Comparison of ENCODE assay signal across 11 mouse cellular contexts in genomic region chr4:3090378-3090735, GRCm38 (mm10).
DNase-seq lines count a peak whose midpoint lies in the region; ATAC-seq and TF ChIP-seq lines count a peak whose summit lies in the region.
"Had no signal": no experiment of that assay in that cellular context is flagged by ENCODE, and none has a peak within 500 bp of the region (broad histone marks: within the 10 kb centered on the region; RNA-seq: fewer than 3 reads in every experiment).

No protein-coding gene starts in this region.

- ATAC-seq in forebrain, postnatal 0 days: peak; percentile 27; the same call in 1 of the 2 replicates
- no peak for ATAC-seq in forebrain, embryonic 16.5 days
- ATAC-seq in limb, embryonic 15.5 days (ENCODE audit: insufficient number of reproducible peaks, low FRiP score, low TSS enrichment, low read depth): peak; percentile 46; the same call in 1 of the 2 replicates

- no peak overlapping the region for H3K4me2 ChIP-seq in forebrain, postnatal 0 days (ENCODE audit: low read depth)
- H3K4me2 ChIP-seq in forebrain, embryonic 16.5 days (ENCODE audit: low read length): no peak overlapping the region
- no peak overlapping the region for H3K4me2 ChIP-seq in limb, embryonic 15.5 days

- H3K36me3 ChIP-seq in forebrain, postnatal 0 days (ENCODE audit: insufficient read depth): no peaks in the 10 kb centered on the region
- H3K36me3 ChIP-seq in forebrain, embryonic 16.5 days (ENCODE audit: control insufficient read depth, insufficient read depth): no peaks in the 10 kb centered on the region
- H3K36me3 ChIP-seq in limb, embryonic 15.5 days: no peaks in the 10 kb centered on the region

- no peak overlapping the region for H3K4me3 ChIP-seq in forebrain, postnatal 0 days (ENCODE audit: low read depth, low read length)
- no peak overlapping the region for H3K4me3 ChIP-seq in forebrain, embryonic 16.5 days (replicated peaks; ENCODE audit: low read length)
- no peak overlapping the region for H3K4me3 ChIP-seq in limb, embryonic 15.5 days

- H3K27me3 ChIP-seq in forebrain, postnatal 0 days (ENCODE audit: insufficient read depth, low read length): no peaks in the 10 kb centered on the region
- no peaks in the 10 kb centered on the region for H3K27me3 ChIP-seq in forebrain, embryonic 16.5 days (replicated peaks; ENCODE audit: control insufficient read depth, insufficient read depth, low read length)
- H3K27me3 ChIP-seq in limb, embryonic 15.5 days: no peaks in the 10 kb centered on the region

- peaks cover 37% of the 10 kb centered on the region for H3K9me3 ChIP-seq in forebrain, postnatal 0 days (ENCODE audit: low read length)
- peaks cover 25% of the 10 kb centered on the region for H3K9me3 ChIP-seq in forebrain, embryonic 16.5 days (ENCODE audit: control insufficient read depth, low read length)
- H3K9me3 ChIP-seq in limb, embryonic 15.5 days: peaks cover 19% of the 10 kb centered on the region

- 85% methylated on average over 11 of the region's 11 CpGs for WGBS in forebrain, postnatal 0 days
- WGBS in forebrain, embryonic 16.5 days: 82% methylated on average over 11 of the region's 11 CpGs
- WGBS in limb, embryonic 15.5 days: 73% methylated on average over 11 of the region's 11 CpGs

- H3K27ac ChIP-seq in forebrain, postnatal 0 days (ENCODE audit: low read depth, low read length): no peak overlapping the region
- no peak overlapping the region for H3K27ac ChIP-seq in forebrain, embryonic 16.5 days (ENCODE audit: low read length)
- H3K27ac ChIP-seq in limb, embryonic 15.5 days: no peak overlapping the region

- TF ChIP-seq CTCF in forebrain, postnatal 0 days (IDR thresholded peaks at IDR 0.05; ENCODE audit: low read depth): no peak

- DNase-seq in forebrain, postnatal 0 days: no peak
- peak; percentile 1 for DNase-seq in thymus, postnatal 0 days (ENCODE audit: low spot score)
- no peak for DNase-seq in thymus, postnatal 14 days
- DNase-seq in yolk sac, embryonic 10.5 days (ENCODE audit: low spot score): peak; percentile 1
- DNase-seq in layer of hippocampus, adult 9-11 months: no peak
- no peak for DNase-seq in right cerebral cortex, postnatal 10 days (ENCODE audit: low spot score in 2 of 2)
- DNase-seq: cerebellum, adult 11-12 months; lung, postnatal 10 days; spleen, adult 18-20 months had no signal

- no peak overlapping the region for H3K9ac ChIP-seq in forebrain, postnatal 0 days
- no peak overlapping the region for H3K9ac ChIP-seq in forebrain, embryonic 16.5 days (replicated peaks; ENCODE audit: low read depth, low read length)
- H3K9ac ChIP-seq in limb, embryonic 15.5 days: no peak overlapping the region

- no peaks in the 10 kb centered on the region for H3K4me1 ChIP-seq in forebrain, postnatal 0 days (ENCODE audit: insufficient read depth)
- H3K4me1 ChIP-seq in forebrain, embryonic 16.5 days (replicated peaks; ENCODE audit: control insufficient read depth, insufficient read depth, low read length): no peaks in the 10 kb centered on the region
- no peaks in the 10 kb centered on the region for H3K4me1 ChIP-seq in limb, embryonic 15.5 days

Comparison
In these comparisons a context has a peak if more than half of its experiments do, and no peak if none do; other contexts are left out.
1. DNase-seq: peak in thymus, postnatal 0 days (single experiment) and yolk sac, embryonic 10.5 days (single experiment); none in forebrain, postnatal 0 days (single experiment), thymus, postnatal 14 days (single experiment), layer of hippocampus, adult 9-11 months (single experiment) and right cerebral cortex, postnatal 10 days (0 of 2).